Mouse (Mus musculus): ENCODE results near the gene Pecr.

DNA sequence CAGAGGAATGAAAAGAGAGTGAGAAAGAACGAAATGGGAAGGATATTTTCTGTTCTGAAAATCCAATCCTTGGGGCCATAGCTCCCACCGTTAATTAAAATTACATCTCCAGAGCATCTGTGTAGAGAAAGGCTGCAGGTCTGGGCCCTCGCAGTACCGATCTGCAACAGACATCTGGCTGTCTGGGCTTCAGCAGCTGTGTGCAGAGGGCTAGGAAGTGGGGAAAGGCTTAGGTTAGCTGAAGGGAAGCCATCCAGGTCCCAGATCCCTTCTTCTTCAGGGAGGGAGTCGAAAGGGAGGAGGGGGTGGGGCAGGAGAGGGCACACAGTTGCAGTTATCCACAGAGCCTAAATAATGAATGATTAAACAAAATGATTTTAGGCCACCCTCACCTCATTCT is 425 bp upstream of the Pecr start:
- TF ChIP-seq CTCF (IDR thresholded peaks at IDR 0.05; ENCODE audit: borderline replicate concordance, extremely low read depth, insufficient read depth, insufficient read length) (no peak), POLR2A (IDR thresholded peaks at IDR 0.05; ENCODE audit: borderline replicate concordance, extremely low read depth, insufficient read depth, insufficient read length, poor library complexity, severe bottlenecking) (no peak)

All from brain, embryonic 14.5 days (tissue).